Mouse (Mus musculus): ENCODE results near the gene Anapc13. TPM values are rescaled to one million over a fixed set of nuclear protein-coding genes. Genes with fewer than 3 reads are reported as not detected.

Gene Anapc13
- polyA plus RNA-seq, 1 experiment from 2014 or later = 222 TPM

GRCm38 (mm10) chr9:102625401-102625982, 604 bp upstream of the Anapc13 start:
- Histone ChIP-seq H3K4me1 (replicated peaks; ENCODE audit: insufficient read depth, low read length) (no peaks in the 10 kb centered on the region), H3K27ac (peak overlapping the region; percentile 92), H3K9me3 (replicated peaks; ENCODE audit: low read length) (no peaks in the 10 kb centered on the region), H3K4me2 (ENCODE audit: low read length) (peak overlapping the region; percentile 84), H3K27me3 (ENCODE audit: insufficient read depth, low read length) (no peaks in the 10 kb centered on the region), H3K9ac (ENCODE audit: low read depth, low read length) (peak overlapping the region; percentile 94), H3K36me3 (ENCODE audit: insufficient read depth, low read length) (no peaks in the 10 kb centered on the region), H3K4me3 (replicated peaks; ENCODE audit: low read depth, low read length) (peak overlapping the region; percentile 88)
- no peak for TF ChIP-seq CTCF (IDR thresholded peaks at IDR 0.05; ENCODE audit: low read depth)
- peak; percentile 56 for DNase-seq (ENCODE audit: low spot score)
- under 1% methylated on average over 26 of the region's 27 CpGs for WGBS
- no peak; the same call in 1 of the 2 replicates for ATAC-seq (replicated peaks; ENCODE audit: low FRiP score, low read depth)

GRCm38 (mm10) chr9:102626839-102627225, 736 bp downstream of the Anapc13 start:
- Histone ChIP-seq H3K36me3 (ENCODE audit: insufficient read depth, low read length) (no peaks in the 10 kb centered on the region; the same call in 1 of the 2 replicates), H3K27ac (peak overlapping the region; percentile 92), H3K9ac (ENCODE audit: low read depth, low read length) (peak overlapping the region; percentile 94), H3K4me2 (ENCODE audit: low read length) (peak overlapping the region; percentile 84), H3K27me3 (ENCODE audit: insufficient read depth, low read length) (no peaks in the 10 kb centered on the region), H3K9me3 (replicated peaks; ENCODE audit: low read length) (no peaks in the 10 kb centered on the region), H3K4me1 (replicated peaks; ENCODE audit: insufficient read depth, low read length) (no peaks in the 10 kb centered on the region), H3K4me3 (replicated peaks; ENCODE audit: low read depth, low read length) (peak overlapping the region; percentile 88)
- peak; percentile 58 for DNase-seq (ENCODE audit: low spot score)
- ATAC-seq (replicated peaks; ENCODE audit: low FRiP score, low read depth) = peak; percentile 15
- no peak for TF ChIP-seq CTCF (IDR thresholded peaks at IDR 0.05; ENCODE audit: low read depth)
- WGBS = 1% methylated on average over 9 of the region's 9 CpGs

GRCm38 (mm10) chr9:102627442-102627841, 1.3 kb downstream of the Anapc13 start:
- H3K4me2 ChIP-seq (ENCODE audit: low read length) = peak overlapping the region; percentile 84
- H3K36me3 ChIP-seq (ENCODE audit: insufficient read depth, low read length) = no peaks in the 10 kb centered on the region; the same call in 1 of the 2 replicates
- ATAC-seq (replicated peaks; ENCODE audit: low FRiP score, low read depth) (no peak), DNase-seq (ENCODE audit: low spot score) (no peak)
- no peaks in the 10 kb centered on the region for H3K27me3 ChIP-seq (ENCODE audit: insufficient read depth, low read length)
- 0 out of 2 replicates have a peak overlapping the region, but pooled peaks have one; percentile 94 for H3K9ac ChIP-seq (ENCODE audit: low read depth, low read length)
- no peaks in the 10 kb centered on the region for H3K9me3 ChIP-seq (replicated peaks; ENCODE audit: low read length)
- WGBS = 67% methylated on average over 7 of the region's 7 CpGs
- no peak for TF ChIP-seq CTCF (IDR thresholded peaks at IDR 0.05; ENCODE audit: low read depth)
- no peaks in the 10 kb centered on the region for H3K4me1 ChIP-seq (replicated peaks; ENCODE audit: insufficient read depth, low read length)
- H3K27ac ChIP-seq = peak overlapping the region; percentile 92
- no peak overlapping the region for H3K4me3 ChIP-seq (replicated peaks; ENCODE audit: low read depth, low read length)

- Histone ChIP-seq H3K4me1 (replicated peaks; ENCODE audit: insufficient read depth, low read length) (no peaks in the 10 kb centered on the region), H3K27ac (no peak overlapping the region), H3K36me3 (ENCODE audit: insufficient read depth, low read length) (peaks cover 4% of the 10 kb centered on the region; the same call in 1 of the 2 replicates), H3K9ac (ENCODE audit: low read depth, low read length) (no peak overlapping the region), H3K4me3 (replicated peaks; ENCODE audit: low read depth, low read length) (no peak overlapping the region), H3K9me3 (replicated peaks; ENCODE audit: low read length) (no peaks in the 10 kb centered on the region), H3K4me2 (ENCODE audit: low read length) (no peak overlapping the region), H3K27me3 (ENCODE audit: insufficient read depth, low read length) (no peaks in the 10 kb centered on the region)
- ATAC-seq (replicated peaks; ENCODE audit: low FRiP score, low read depth) (no peak), DNase-seq (ENCODE audit: low spot score) (no peak)
- 62% methylated on average over 7 of the region's 7 CpGs for WGBS
- TF ChIP-seq CTCF (IDR thresholded peaks at IDR 0.05; ENCODE audit: low read depth) = no peak
Observed at GRCm38 (mm10) chr9:102629052-102629451, 3.0 kb downstream of the Anapc13 start.

GRCm38 (mm10) chr9:102631589-102632147, 5.6 kb downstream of the Anapc13 start:
- no peaks in the 10 kb centered on the region for H3K9me3 ChIP-seq (replicated peaks; ENCODE audit: low read length)
- 51% methylated on average over 2 of the region's 2 CpGs for WGBS
- no peak for DNase-seq (ENCODE audit: low spot score)
- 0 out of 2 replicates have a peak overlapping the region, but pooled peaks have one; percentile 8 for H3K9ac ChIP-seq (ENCODE audit: low read depth, low read length)
- ATAC-seq (replicated peaks; ENCODE audit: low FRiP score, low read depth) = no peak
- H3K4me3 ChIP-seq (replicated peaks; ENCODE audit: low read depth, low read length) = no peak overlapping the region
- no peak overlapping the region for H3K27ac ChIP-seq
- H3K4me1 ChIP-seq (replicated peaks; ENCODE audit: insufficient read depth, low read length) = no peaks in the 10 kb centered on the region
- H3K27me3 ChIP-seq (ENCODE audit: insufficient read depth, low read length) = no peaks in the 10 kb centered on the region
- TF ChIP-seq CTCF (IDR thresholded peaks at IDR 0.05; ENCODE audit: low read depth) = no peak
- no peak overlapping the region for H3K4me2 ChIP-seq (ENCODE audit: low read length)
- H3K36me3 ChIP-seq (ENCODE audit: insufficient read depth, low read length) = peaks cover 6% of the 10 kb centered on the region; the same call in 1 of the 2 replicates

- no peak for ATAC-seq (replicated peaks; ENCODE audit: low FRiP score, low read depth)
Observed at GRCm38 (mm10) chr9:102632173-102632572, 6.1 kb downstream of the Anapc13 start.

More at GRCm38 (mm10) chr9:102632173-102632572, 6.1 kb downstream of the Anapc13 start:
- Histone ChIP-seq H3K4me3 (replicated peaks; ENCODE audit: low read depth, low read length) (no peak overlapping the region), H3K36me3 (ENCODE audit: insufficient read depth, low read length) (peaks cover 6% of the 10 kb centered on the region; the same call in 1 of the 2 replicates), H3K4me1 (replicated peaks; ENCODE audit: insufficient read depth, low read length) (no peaks in the 10 kb centered on the region), H3K4me2 (ENCODE audit: low read length) (no peak overlapping the region), H3K9ac (ENCODE audit: low read depth, low read length) (0 out of 2 replicates have a peak overlapping the region, but pooled peaks have one; percentile 8), H3K27me3 (ENCODE audit: insufficient read depth, low read length) (no peaks in the 10 kb centered on the region), H3K9me3 (replicated peaks; ENCODE audit: low read length) (no peaks in the 10 kb centered on the region), H3K27ac (no peak overlapping the region)
- no peak for DNase-seq (ENCODE audit: low spot score)
- WGBS = 77% methylated on average over 4 of the region's 4 CpGs
- TF ChIP-seq CTCF (IDR thresholded peaks at IDR 0.05; ENCODE audit: low read depth) = no peak
